In the genomic region with DNA sequence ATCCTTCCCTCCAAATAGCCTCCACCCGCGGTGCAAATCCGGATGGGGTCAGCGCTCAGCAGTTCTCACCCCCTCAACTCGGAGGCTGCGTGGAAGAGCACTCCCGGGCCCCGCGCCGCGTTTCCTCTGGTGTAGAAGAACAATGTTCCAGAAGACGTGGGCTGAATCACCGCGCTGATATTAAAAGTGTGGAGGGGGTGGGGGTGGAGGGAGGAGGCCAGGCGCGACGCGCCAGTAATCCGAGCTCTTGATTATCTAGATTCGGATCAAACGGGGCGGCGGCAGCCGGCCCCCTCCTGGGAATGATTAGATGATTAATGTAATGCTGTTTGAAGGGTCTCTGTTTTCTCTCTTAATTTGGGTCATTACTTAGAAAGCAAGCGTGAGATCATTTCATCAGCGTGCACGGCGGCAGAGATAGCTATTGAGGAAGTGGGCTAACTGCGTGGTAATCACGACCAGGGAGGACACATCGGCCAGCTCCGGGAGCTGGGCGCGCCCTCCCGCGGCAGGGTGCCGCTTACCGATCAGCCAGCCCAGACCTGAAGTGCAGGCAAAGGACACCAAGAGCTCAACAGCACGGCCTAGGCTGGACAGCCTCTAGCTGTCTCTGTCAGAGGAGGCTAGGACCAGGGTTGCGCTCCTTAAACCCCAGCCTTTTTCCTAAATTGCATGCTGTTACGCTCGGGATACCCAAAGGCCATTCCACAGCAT, we compare ENCODE assay signal across 8 mouse cellular contexts. TPM values are rescaled to one million over a fixed set of nuclear protein-coding genes. Genes with fewer than 3 reads are reported as not detected.
A peak's percentile ranks its signal among the peaks of the same experiment; 100 is the strongest.
DNase-seq lines count a peak whose midpoint lies in the region; ATAC-seq and TF ChIP-seq lines count a peak whose summit lies in the region.

No protein-coding gene starts in this region.

- ATAC-seq in intestine, embryonic 16.5 days = peak; percentile 50; the same call in 1 of the 2 replicates

- H3K27me3 ChIP-seq in intestine, embryonic 16.5 days (replicated peaks; ENCODE audit: control insufficient read depth, insufficient read depth, low read length) = peaks cover 87% of the 10 kb centered on the region
- H3K27me3 ChIP-seq in cerebellum, adult 2 months (ENCODE audit: control insufficient read depth, insufficient read depth, low read length) = peaks cover 9% of the 10 kb centered on the region; the same call in 1 of the 2 replicates

- no peak overlapping the region for H3K9ac ChIP-seq in intestine, embryonic 16.5 days (ENCODE audit: low read depth, low read length)

- no peaks in the 10 kb centered on the region for H3K9me3 ChIP-seq in intestine, embryonic 16.5 days (ENCODE audit: control insufficient read depth, low read length)

- H3K4me1 ChIP-seq in intestine, embryonic 16.5 days (ENCODE audit: control insufficient read depth, insufficient read depth, low read length) = peaks cover 3% of the 10 kb centered on the region; the same call in 1 of the 2 replicates
- H3K4me1 ChIP-seq in cerebellum, adult 2 months (ENCODE audit: control insufficient read depth, insufficient read depth, low read length) = no peaks in the 10 kb centered on the region; the same call in 1 of the 2 replicates

- H3K27ac ChIP-seq in intestine, embryonic 16.5 days (ENCODE audit: low read length) = no peak overlapping the region
- no peak overlapping the region for H3K27ac ChIP-seq in cerebellum, adult 2 months (ENCODE audit: insufficient read depth, low read length)

- H3K4me2 ChIP-seq in intestine, embryonic 16.5 days (ENCODE audit: low read depth, low read length) = 0 out of 2 replicates have a peak overlapping the region, but pooled peaks have one; percentile 19

- peak; percentile 14 for DNase-seq in adrenal gland, postnatal 14 days
- no peak for DNase-seq in adrenal gland, postnatal 25 days
- DNase-seq in lung, postnatal 36 days = peak; percentile 3
- DNase-seq in lung, adult 18-20 months = no peak
- DNase-seq in retina, embryonic 14.5 days (ENCODE audit: low spot score) = peak; percentile 83
- no peak for DNase-seq in urinary bladder, postnatal 36 days (ENCODE audit: low spot score in 2 of 2)
- no peak for DNase-seq in cerebellum, adult 2 months

- no peaks in the 10 kb centered on the region for H3K36me3 ChIP-seq in intestine, embryonic 16.5 days (ENCODE audit: control insufficient read depth, insufficient read depth, low read length)

- under 1% methylated on average over 42 of the region's 42 CpGs for WGBS in intestine, embryonic 16.5 days
- 4% methylated on average over 42 of the region's 42 CpGs for WGBS in cerebellum, adult 2 months

- H3K4me3 ChIP-seq in intestine, embryonic 16.5 days (ENCODE audit: low read length) = peak overlapping the region; percentile 11; the same call in 1 of the 2 replicates
- H3K4me3 ChIP-seq in cerebellum, adult 2 months (replicated peaks; ENCODE audit: insufficient read depth, low read depth, low read length) = no peak overlapping the region

- no peak for TF ChIP-seq CTCF in cerebellum, adult 2 months (IDR thresholded peaks at IDR 0.05; ENCODE audit: borderline replicate concordance, insufficient read depth, low read depth, low read length)

- no peak for TF ChIP-seq POLR2A in cerebellum, adult 2 months (IDR thresholded peaks at IDR 0.05; ENCODE audit: borderline replicate concordance, insufficient read depth, low read length)

RNA-seq across cellular contexts. Expression of a gene that starts 6.8 kb away (rescaled TPM):
- total RNA-seq in adrenal gland, postnatal 14 days (2021) = not detected in 2 replicates
- total RNA-seq in adrenal gland, postnatal 25 days (2021) = not detected in 2 replicates
- not detected in 2 replicates for polyA plus RNA-seq in intestine, embryonic 16.5 days (2015; fragmentation: Nextera tagmentation; extraction: Ambion mirVana)
- polyA plus RNA-seq in cerebellum, adult 2 months (2012; rRNA removed) = not detected in 2 replicates

RNA-seq across cellular contexts. Expression of a gene that starts 57.3 kb away (rescaled TPM):
- total RNA-seq in adrenal gland, postnatal 14 days (2021) = 36.9 and 38.0 TPM in 2 replicates
- total RNA-seq in adrenal gland, postnatal 25 days (2021) = 38.8 and 51.3 TPM in 2 replicates
- 46.1 and 53.1 TPM in 2 replicates for polyA plus RNA-seq in intestine, embryonic 16.5 days (2015; fragmentation: Nextera tagmentation; extraction: Ambion mirVana)
- polyA plus RNA-seq in cerebellum, adult 2 months (2012; rRNA removed) = 25.6 and 27.4 TPM in 2 replicates

RNA-seq across cellular contexts. Expression of a gene that starts 57.5 kb away (rescaled TPM):
- total RNA-seq in adrenal gland, postnatal 14 days (2021) = not detected in 2 replicates
- total RNA-seq in adrenal gland, postnatal 25 days (2021) = 0.29 TPM in 1 of 2 replicates, not detected in the other
- polyA plus RNA-seq in intestine, embryonic 16.5 days (2015; fragmentation: Nextera tagmentation; extraction: Ambion mirVana) = 0.21 and 0.24 TPM in 2 replicates
- 0.33 and 0.34 TPM in 2 replicates for polyA plus RNA-seq in cerebellum, adult 2 months (2012; rRNA removed)

Comparison
In these comparisons a context has a peak if more than half of its experiments do, and no peak if none do; other contexts are left out.
1. DNase-seq: peak in adrenal gland, postnatal 14 days (single experiment), lung, postnatal 36 days (single experiment) and retina, embryonic 14.5 days (single experiment); none in adrenal gland, postnatal 25 days (single experiment), lung, adult 18-20 months (0 of 2), urinary bladder, postnatal 36 days (0 of 2) and cerebellum, adult 2 months (0 of 2).